Mouse (Mus musculus): Measurements from ENCODE around the gene Scgb2b11. TPM values are rescaled to one million over a fixed set of nuclear protein-coding genes. Genes with fewer than 3 reads are reported as not detected.

Scgb2b11 gene
- not detected for total RNA-seq (2023)

GRCm38 (mm10) chr7:32211045-32211444 lies at the start of gene Scgb2b11:
Scgb2b11 (minus strand) TSS chr7:32211145.

DNA sequence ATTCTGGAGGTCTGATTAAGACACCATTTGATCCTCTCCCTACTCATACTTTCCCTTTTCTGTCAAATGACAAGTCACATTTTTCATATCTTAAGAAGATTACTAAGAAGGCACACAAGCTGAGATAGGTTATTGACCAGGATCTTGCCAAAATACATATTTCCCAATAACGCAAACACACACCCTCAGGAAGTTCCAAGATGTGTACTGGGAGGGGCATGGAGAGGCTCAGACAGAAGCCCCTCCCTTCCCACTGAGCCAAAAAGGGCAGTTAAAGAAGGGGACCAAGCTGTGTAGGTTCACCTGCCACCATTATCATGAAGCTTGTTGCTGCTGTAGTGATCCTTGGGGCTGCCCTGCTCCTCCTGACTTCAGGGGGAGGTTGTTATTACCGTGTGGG lies 11.6 kb upstream of the Scgb2b11 start, which contains the start of gene Scgb1b11:
Gene Scgb1b11 (plus strand): TSS at position 301 of the 400 bp plus-strand sequence.

Other genes with a start within 250 kb of the Scgb2b11 start
- not detected for gene Scgb1b10, start 110.3 kb downstream of the Scgb2b11 start, total RNA-seq (2023)
- gene Scgb1b11, start 11.7 kb upstream of the Scgb2b11 start, total RNA-seq (2023), result not detected
- gene Scgb2b12, start 116.1 kb upstream of the Scgb2b11 start, total RNA-seq (2023), result not detected
- gene Scgb1b12, start 123.0 kb upstream of the Scgb2b11 start, total RNA-seq (2023), result not detected
- gene Scgb1b29, start 230.4 kb upstream of the Scgb2b11 start, total RNA-seq (2023), result not detected

Data from CD4-positive naive resting alpha-beta T cell, adult 76 days (primary cell).